Mouse (Mus musculus): ENCODE results near the gene Gfap. TPM values are rescaled to one million over a fixed set of nuclear protein-coding genes. Genes with fewer than 3 reads are reported as not detected.

The Gfap gene
- polyA plus RNA-seq, 2 experiments, result 9.3 to 12.6 TPM

DNA sequence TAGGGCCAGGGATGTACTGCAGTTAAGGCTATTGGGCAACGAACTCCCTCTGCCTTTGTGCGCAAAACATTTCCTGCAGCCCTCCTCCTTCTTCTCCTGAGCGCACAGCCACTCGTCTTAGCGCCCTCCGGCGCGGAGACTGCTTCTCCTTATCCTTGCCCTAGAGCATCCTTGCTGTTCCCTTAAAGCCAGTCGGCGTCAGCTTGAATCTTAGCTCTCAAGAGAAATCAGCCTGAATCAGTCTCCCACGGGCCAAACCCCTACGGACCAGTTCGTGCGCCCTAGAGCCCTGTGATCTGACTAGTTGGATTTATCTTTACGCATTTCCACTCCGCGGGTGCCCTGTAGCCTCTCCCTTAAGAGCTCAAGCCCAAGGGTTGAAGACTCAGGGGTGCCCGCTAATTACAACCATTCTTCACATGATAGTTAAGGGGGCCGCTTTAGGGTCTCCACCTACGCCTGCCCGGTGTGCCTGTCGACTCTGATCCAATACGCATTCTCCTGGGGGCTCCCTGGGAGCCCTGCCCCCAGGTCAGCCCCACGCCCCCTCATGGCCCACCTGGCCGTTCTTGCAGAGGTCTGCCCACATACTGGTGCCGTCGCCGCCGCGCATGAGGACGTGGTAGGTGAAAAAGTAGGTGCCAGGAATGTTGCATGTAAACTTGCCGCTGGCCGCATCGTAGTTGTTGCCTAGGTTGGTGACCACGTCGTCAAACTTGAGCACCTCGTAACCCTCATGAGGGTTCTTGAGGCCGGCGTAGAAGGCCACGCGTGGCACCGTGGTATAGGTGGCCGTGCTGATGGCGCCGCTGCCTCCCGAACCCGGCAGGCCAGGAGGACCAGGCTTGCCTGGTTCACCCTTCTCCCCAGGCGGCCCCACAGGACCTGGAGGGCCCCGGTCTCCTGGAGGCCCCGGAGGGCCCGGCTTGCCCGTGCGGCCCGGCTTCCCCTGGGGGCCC is 44.9 kb upstream of the Gfap start:
- Histone ChIP-seq H3K9ac (replicated peaks) (no peak overlapping the region), H3K27me3 (ENCODE audit: control insufficient read depth, insufficient read depth, low read length) (peaks cover 86% of the 10 kb centered on the region), H3K9me3 (ENCODE audit: control insufficient read depth, low read length) (no peaks in the 10 kb centered on the region), H3K4me2 (ENCODE audit: low read depth) (peak overlapping the region; percentile 44; the same call in 1 of the 2 replicates), H3K36me3 (replicated peaks; ENCODE audit: control insufficient read depth, insufficient read depth, low read depth) (no peaks in the 10 kb centered on the region), H3K27ac (no peak overlapping the region), H3K4me1 (replicated peaks; ENCODE audit: control insufficient read depth in 2 of 2, insufficient read depth in 2 of 2, low read length in 1 of 2) (peaks cover under 1 to 9% of the 10 kb centered on the region in 2 experiments; a peak in 3 of 4 replicates), H3K4me3 (ENCODE audit: insufficient read depth in 1 of 2, low read depth in 2 of 2, low read length in 2 of 2) (no peak overlapping the region)
- no peak for DNase-seq (ENCODE audit: low read depth in 3 of 3, low spot score in 3 of 3)
- no peak for ATAC-seq (ENCODE audit: insufficient read depth)
- no peak for TF ChIP-seq EP300 (IDR thresholded peaks at IDR 0.05; ENCODE audit: low read depth)
- TF ChIP-seq CTCF (IDR thresholded peaks at IDR 0.05; ENCODE audit: low read depth), result no peak
- WGBS (ENCODE audit: insufficient replicate concordance), result 5% methylated on average over 54 of the region's 54 CpGs

DNA sequence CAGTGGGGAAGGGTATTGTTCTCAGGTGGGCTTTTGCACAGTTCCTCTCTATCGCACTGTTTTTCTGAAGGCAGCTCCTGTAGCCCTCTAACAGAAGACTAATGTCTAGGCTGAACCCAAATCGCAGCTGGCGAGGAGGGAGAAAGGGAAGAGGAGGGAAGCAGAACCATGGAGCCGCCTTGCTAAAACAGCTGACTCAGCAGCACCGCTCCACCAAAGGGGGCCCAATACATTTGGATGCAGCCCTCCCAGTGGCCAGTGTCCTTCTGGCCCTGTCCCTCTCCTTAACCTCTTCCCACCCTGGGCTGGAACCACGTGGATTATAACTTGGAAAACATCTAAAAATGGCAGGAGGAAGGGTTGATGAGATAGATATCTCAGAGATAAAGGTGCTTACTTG is 40.5 kb upstream of the Gfap start:
- Histone ChIP-seq H3K36me3 (replicated peaks; ENCODE audit: control insufficient read depth, insufficient read depth, low read depth) (no peaks in the 10 kb centered on the region), H3K4me3 (ENCODE audit: insufficient read depth in 1 of 2, low read depth in 2 of 2, low read length in 2 of 2) (no peak overlapping the region), H3K4me2 (ENCODE audit: low read depth) (no peak overlapping the region), H3K27me3 (ENCODE audit: control insufficient read depth, insufficient read depth, low read length) (peaks cover 53% of the 10 kb centered on the region), H3K27ac (no peak overlapping the region), H3K4me1 (replicated peaks; ENCODE audit: control insufficient read depth in 2 of 2, insufficient read depth in 2 of 2, low read length in 1 of 2) (peaks cover 2 to 11% of the 10 kb centered on the region in 2 experiments; a peak in 3 of 4 replicates), H3K9ac (replicated peaks) (no peak overlapping the region), H3K9me3 (ENCODE audit: control insufficient read depth, low read length) (no peaks in the 10 kb centered on the region)
- DNase-seq (ENCODE audit: low read depth in 3 of 3, low spot score in 3 of 3), result no peak
- no peak for ATAC-seq (ENCODE audit: insufficient read depth)
- WGBS (ENCODE audit: insufficient replicate concordance), result 37% methylated on average over 6 of the region's 6 CpGs
- no peak for TF ChIP-seq EP300 (IDR thresholded peaks at IDR 0.05; ENCODE audit: low read depth)

DNA sequence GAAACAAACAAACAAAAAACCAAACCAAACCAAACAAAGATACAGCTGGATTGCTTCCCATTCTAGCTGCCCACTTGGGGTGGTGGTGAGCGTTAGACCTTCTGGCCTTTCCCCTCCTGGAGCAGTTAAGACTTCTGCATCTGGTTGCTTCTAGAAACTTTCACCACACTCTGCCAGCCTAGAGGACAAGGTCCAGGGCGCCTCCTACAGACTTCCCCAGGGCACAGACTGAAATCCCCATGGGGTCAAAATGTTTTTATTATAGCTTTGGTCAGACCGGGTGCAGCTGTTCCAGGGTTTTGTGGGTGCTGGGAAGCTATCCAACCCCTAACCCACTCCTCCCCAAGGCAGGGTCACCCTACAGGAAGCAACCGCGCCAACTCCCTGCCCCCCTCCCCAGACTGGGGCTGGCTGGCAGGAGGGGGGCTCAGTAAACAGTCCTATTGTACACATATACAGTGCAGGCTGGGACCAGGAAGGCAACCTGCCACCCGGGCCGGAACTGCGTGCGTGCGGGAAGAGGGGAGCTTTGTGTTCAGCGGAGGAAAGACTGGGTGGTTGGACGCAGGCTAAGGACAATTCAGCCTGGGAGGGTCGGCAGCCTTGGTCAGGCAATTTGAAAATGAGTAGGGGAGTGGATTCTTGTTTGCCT is 38.4 kb upstream of the Gfap start:
- H3K27ac ChIP-seq, result no peak overlapping the region
- H3K4me1 ChIP-seq (replicated peaks; ENCODE audit: control insufficient read depth in 2 of 2, insufficient read depth in 2 of 2, low read length in 1 of 2), result peaks cover 2 to 11% of the 10 kb centered on the region in 2 experiments; a peak in 3 of 4 replicates
- peaks cover 33% of the 10 kb centered on the region for H3K27me3 ChIP-seq (ENCODE audit: control insufficient read depth, insufficient read depth, low read length)
- TF ChIP-seq EP300 (IDR thresholded peaks at IDR 0.05; ENCODE audit: low read depth) (no peak), CTCF (IDR thresholded peaks at IDR 0.05; ENCODE audit: low read depth) (0 out of 2 replicates have a peak, but pooled peaks have one; percentile 12)
- no peak overlapping the region for H3K4me2 ChIP-seq (ENCODE audit: low read depth)
- no peaks in the 10 kb centered on the region for H3K36me3 ChIP-seq (replicated peaks; ENCODE audit: control insufficient read depth, insufficient read depth, low read depth)
- no peaks in the 10 kb centered on the region for H3K9me3 ChIP-seq (ENCODE audit: control insufficient read depth, low read length)
- ATAC-seq (ENCODE audit: insufficient read depth) (no peak), DNase-seq (ENCODE audit: low read depth in 3 of 3, low spot score in 3 of 3) (no peak)
- no peak overlapping the region for H3K4me3 ChIP-seq (ENCODE audit: insufficient read depth in 1 of 2, low read depth in 2 of 2, low read length in 2 of 2)
- 31% methylated on average over 13 of the region's 13 CpGs for WGBS (ENCODE audit: insufficient replicate concordance)
- no peak overlapping the region for H3K9ac ChIP-seq (replicated peaks)

DNA sequence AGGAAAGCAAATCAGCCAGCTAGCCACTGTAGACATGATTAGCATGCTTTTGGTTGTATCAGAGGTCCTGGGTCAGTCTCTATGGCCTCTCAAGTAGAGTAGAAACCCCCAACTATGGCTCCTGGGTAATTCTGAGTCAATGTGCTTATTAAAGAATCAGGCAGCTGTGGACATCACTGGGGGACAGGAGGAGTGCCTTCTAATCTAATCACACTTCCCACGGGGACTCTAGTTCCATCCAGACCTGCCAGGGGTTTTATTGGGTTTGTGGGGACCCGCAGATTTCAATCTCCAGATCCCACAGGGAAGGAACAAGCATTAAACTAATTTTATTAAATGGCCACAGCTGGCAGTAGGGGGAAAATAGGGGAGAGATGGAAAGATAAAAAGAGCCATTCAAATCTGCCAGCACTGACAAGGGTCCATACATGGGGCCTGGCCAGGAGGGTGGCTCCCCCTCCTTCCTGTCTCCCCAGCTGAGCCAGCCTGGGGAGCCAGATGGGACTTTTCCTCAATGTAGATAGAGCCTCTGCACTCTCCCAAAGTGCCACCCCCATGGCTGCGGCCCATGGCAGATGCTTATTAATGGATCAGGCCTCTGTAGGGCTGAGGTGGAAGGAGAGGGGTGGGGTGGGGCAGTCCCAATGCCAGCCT is 36.9 kb upstream of the Gfap start:
- H3K4me3 ChIP-seq (ENCODE audit: insufficient read depth in 1 of 2, low read depth in 2 of 2, low read length in 2 of 2), result no peak overlapping the region
- peaks cover 18% of the 10 kb centered on the region for H3K27me3 ChIP-seq (ENCODE audit: control insufficient read depth, insufficient read depth, low read length)
- TF ChIP-seq CTCF (IDR thresholded peaks at IDR 0.05; ENCODE audit: low read depth), result no peak
- no peak for TF ChIP-seq EP300 (IDR thresholded peaks at IDR 0.05; ENCODE audit: low read depth)
- H3K4me2 ChIP-seq (ENCODE audit: low read depth), result no peak overlapping the region
- H3K36me3 ChIP-seq (replicated peaks; ENCODE audit: control insufficient read depth, insufficient read depth, low read depth), result no peaks in the 10 kb centered on the region
- 41% methylated on average over 3 of the region's 3 CpGs for WGBS (ENCODE audit: insufficient replicate concordance)
- H3K9ac ChIP-seq (replicated peaks), result no peak overlapping the region
- no peak for DNase-seq (ENCODE audit: low read depth in 3 of 3, low spot score in 3 of 3)
- no peak for ATAC-seq (ENCODE audit: insufficient read depth)
- H3K27ac ChIP-seq, result no peak overlapping the region
- H3K9me3 ChIP-seq (ENCODE audit: control insufficient read depth, low read length), result no peaks in the 10 kb centered on the region
- H3K4me1 ChIP-seq (replicated peaks; ENCODE audit: control insufficient read depth in 2 of 2, insufficient read depth in 2 of 2, low read length in 1 of 2), result peaks cover 2 to 11% of the 10 kb centered on the region in 2 experiments; a peak in 3 of 4 replicates
